Mouse (Mus musculus): Measurements from ENCODE around the gene Isy1. TPM values are rescaled to one million over a fixed set of nuclear protein-coding genes. Genes with fewer than 3 reads are reported as not detected.

Isy1 gene
- polyA plus RNA-seq, 1 experiment from 2014 or later, result 68.8 TPM

GRCm38 (mm10) chr6:87870440-87870839 lies 31.8 kb upstream of the Isy1 start:
- Histone ChIP-seq H3K4me1 (no peaks in the 10 kb centered on the region; the same call in 1 of the 2 replicates), H3K27ac (no peak overlapping the region), H3K9me3 (replicated peaks) (no peaks in the 10 kb centered on the region), H3K27me3 (ENCODE audit: low read depth, poor library complexity, severe bottlenecking) (no peaks in the 10 kb centered on the region), H3K4me3 (no peak overlapping the region), H3K36me3 (no peaks in the 10 kb centered on the region)
- 75% methylated on average over 1 of the region's 1 CpGs for WGBS
- DNase-seq (ENCODE audit: low spot score), result no peak

GRCm38 (mm10) chr6:87868871-87869506 lies 30.4 kb upstream of the Isy1 start:
- Histone ChIP-seq H3K27me3 (ENCODE audit: low read depth, poor library complexity, severe bottlenecking) (no peaks in the 10 kb centered on the region), H3K4me3 (no peak overlapping the region), H3K27ac (no peak overlapping the region), H3K9me3 (replicated peaks) (no peaks in the 10 kb centered on the region), H3K4me1 (no peaks in the 10 kb centered on the region; the same call in 1 of the 2 replicates), H3K36me3 (no peaks in the 10 kb centered on the region)
- DNase-seq (ENCODE audit: low spot score), result no peak
- 81% methylated on average over 9 of the region's 9 CpGs for WGBS

- Histone ChIP-seq H3K36me3 (no peaks in the 10 kb centered on the region), H3K4me1 (no peaks in the 10 kb centered on the region; the same call in 1 of the 2 replicates), H3K9me3 (replicated peaks) (no peaks in the 10 kb centered on the region), H3K27ac (no peak overlapping the region), H3K4me3 (no peak overlapping the region), H3K27me3 (ENCODE audit: low read depth, poor library complexity, severe bottlenecking) (no peaks in the 10 kb centered on the region)
- DNase-seq (ENCODE audit: low spot score), result no peak
- WGBS, result 88% methylated on average over 2 of the region's 2 CpGs
Measured at GRCm38 (mm10) chr6:87867256-87867655, 28.7 kb upstream of the Isy1 start.

- H3K36me3 ChIP-seq, result no peaks in the 10 kb centered on the region
- H3K9me3 ChIP-seq (replicated peaks), result no peaks in the 10 kb centered on the region
- 90% methylated on average over 6 of the region's 6 CpGs for WGBS
- no peaks in the 10 kb centered on the region; the same call in 1 of the 2 replicates for H3K4me1 ChIP-seq
- DNase-seq (ENCODE audit: low spot score), result no peak
- no peak overlapping the region for H3K4me3 ChIP-seq
- H3K27ac ChIP-seq, result no peak overlapping the region
- H3K27me3 ChIP-seq (ENCODE audit: low read depth, poor library complexity, severe bottlenecking), result no peaks in the 10 kb centered on the region
Measured at GRCm38 (mm10) chr6:87866211-87866610, 27.6 kb upstream of the Isy1 start.

GRCm38 (mm10) chr6:87857071-87857470 lies 18.5 kb upstream of the Isy1 start:
- no peak for DNase-seq (ENCODE audit: low spot score)
- H3K4me1 ChIP-seq, result no peaks in the 10 kb centered on the region
- no peak overlapping the region for H3K27ac ChIP-seq
- no peaks in the 10 kb centered on the region for H3K36me3 ChIP-seq
- no peak overlapping the region for H3K4me3 ChIP-seq
- H3K27me3 ChIP-seq (ENCODE audit: low read depth, poor library complexity, severe bottlenecking), result no peaks in the 10 kb centered on the region
- WGBS, result 77% methylated on average over 1 of the region's 1 CpGs
- H3K9me3 ChIP-seq (replicated peaks), result no peaks in the 10 kb centered on the region

- no peak overlapping the region for H3K27ac ChIP-seq
- peaks cover 5% of the 10 kb centered on the region for H3K36me3 ChIP-seq
- DNase-seq (ENCODE audit: low spot score), result no peak
- peaks cover 14% of the 10 kb centered on the region for H3K4me1 ChIP-seq
- H3K4me3 ChIP-seq, result no peak overlapping the region
- H3K9me3 ChIP-seq (replicated peaks), result no peaks in the 10 kb centered on the region
- H3K27me3 ChIP-seq (ENCODE audit: low read depth, poor library complexity, severe bottlenecking), result no peaks in the 10 kb centered on the region
- 89% methylated on average over 4 of the region's 4 CpGs for WGBS
Measured at GRCm38 (mm10) chr6:87853446-87853845, 14.8 kb upstream of the Isy1 start.

- no peak for DNase-seq (ENCODE audit: low spot score)
- Histone ChIP-seq H3K27ac (no peak overlapping the region), H3K36me3 (peaks cover 20% of the 10 kb centered on the region), H3K4me3 (0 out of 2 replicates have a peak overlapping the region, but pooled peaks have one; percentile 95), H3K27me3 (ENCODE audit: low read depth, poor library complexity, severe bottlenecking) (no peaks in the 10 kb centered on the region), H3K4me1 (peaks cover 27% of the 10 kb centered on the region), H3K9me3 (replicated peaks) (no peaks in the 10 kb centered on the region)
- WGBS, result 82% methylated on average over 6 of the region's 6 CpGs
Measured at GRCm38 (mm10) chr6:87851871-87852270, 13.3 kb upstream of the Isy1 start.

- Histone ChIP-seq H3K4me1 (peaks cover 28% of the 10 kb centered on the region), H3K27ac (peak within 1 kb of the TSS; percentile 100), H3K27me3 (ENCODE audit: low read depth, poor library complexity, severe bottlenecking) (no peaks in the 10 kb centered on the region), H3K4me3 (peak within 1 kb of the TSS; percentile 95), H3K9me3 (replicated peaks) (no peaks in the 10 kb centered on the region), H3K36me3 (peaks cover 28% of the 10 kb centered on the region)
- WGBS, result under 1% methylated on average over 55 of the region's 55 CpGs
- peak; percentile 99 for DNase-seq (ENCODE audit: low spot score)
Measured at GRCm38 (mm10) chr6:87850900-87851614, 12.5 kb upstream of the Isy1 start, which contains the start of gene Cnbp. Gene Cnbp (minus strand): TSS chr6:87851106.

GRCm38 (mm10) chr6:87850155-87850899 lies 11.7 kb upstream of the Isy1 start:
- H3K9me3 ChIP-seq (replicated peaks), result no peaks in the 10 kb centered on the region
- H3K4me3 ChIP-seq, result peak overlapping the region; percentile 95
- H3K4me1 ChIP-seq, result peaks cover 28% of the 10 kb centered on the region
- peak overlapping the region; percentile 100 for H3K27ac ChIP-seq
- peak; percentile 71 for DNase-seq (ENCODE audit: low spot score)
- no peaks in the 10 kb centered on the region for H3K27me3 ChIP-seq (ENCODE audit: low read depth, poor library complexity, severe bottlenecking)
- H3K36me3 ChIP-seq, result peaks cover 35% of the 10 kb centered on the region
- WGBS, result under 1% methylated on average over 73 of the region's 73 CpGs

GRCm38 (mm10) chr6:87849780-87850154 lies 11.2 kb upstream of the Isy1 start:
- Histone ChIP-seq H3K4me1 (peaks cover 28% of the 10 kb centered on the region), H3K36me3 (peaks cover 41% of the 10 kb centered on the region), H3K9me3 (replicated peaks) (no peaks in the 10 kb centered on the region), H3K27ac (peak overlapping the region; percentile 100), H3K27me3 (ENCODE audit: low read depth, poor library complexity, severe bottlenecking) (no peaks in the 10 kb centered on the region), H3K4me3 (peak overlapping the region; percentile 95)
- under 1% methylated on average over 8 of the region's 8 CpGs for WGBS
- peak; percentile 72 for DNase-seq (ENCODE audit: low spot score)

- H3K36me3 ChIP-seq, result peaks cover 70% of the 10 kb centered on the region
- no peak overlapping the region for H3K4me3 ChIP-seq
- H3K9me3 ChIP-seq (replicated peaks), result no peaks in the 10 kb centered on the region
- H3K4me1 ChIP-seq, result peaks cover 28% of the 10 kb centered on the region
- no peak for DNase-seq (ENCODE audit: low spot score)
- no peak overlapping the region for H3K27ac ChIP-seq
- WGBS, result 83% methylated on average over 1 of the region's 1 CpGs
- no peaks in the 10 kb centered on the region for H3K27me3 ChIP-seq (ENCODE audit: low read depth, poor library complexity, severe bottlenecking)
Measured at GRCm38 (mm10) chr6:87846813-87847212, 8.2 kb upstream of the Isy1 start.

GRCm38 (mm10) chr6:87845031-87845695 lies 6.6 kb upstream of the Isy1 start:
- Histone ChIP-seq H3K36me3 (peaks cover 75% of the 10 kb centered on the region), H3K27me3 (ENCODE audit: low read depth, poor library complexity, severe bottlenecking) (no peaks in the 10 kb centered on the region), H3K4me3 (no peak overlapping the region), H3K9me3 (replicated peaks) (no peaks in the 10 kb centered on the region), H3K27ac (no peak overlapping the region), H3K4me1 (peaks cover 23% of the 10 kb centered on the region)
- WGBS, result 92% methylated on average over 13 of the region's 13 CpGs
- no peak for DNase-seq (ENCODE audit: low spot score)
